Mouse (Mus musculus) splenic B cell, adult 2 months (primary cell): Measurements from ENCODE around the gene Rgsl1.

Experiments
- DNase-seq: peaks from one replicate; pipeline ENCODE4 v3.0.0-alpha.2; 2011; ENCODE audit warnings: low read depth, low spot score
- H3K27me3 ChIP-seq: 2 replicates; pipeline ENCODE4 v1.6.1; 2012; ENCODE audit warnings: mild to moderate bottlenecking, low read length, moderate library complexity, mixed read lengths; ENCODE audit not compliant: control insufficient read depth, poor library complexity, insufficient read depth, severe bottlenecking
- H3K36me3 ChIP-seq: 2 replicates; pipeline ENCODE4 v1.6.1; 2012; ENCODE audit warnings: mild to moderate bottlenecking, low read length, moderate library complexity, mixed read lengths; ENCODE audit not compliant: control insufficient read depth, poor library complexity, insufficient read depth, severe bottlenecking

Gene Rgsl1

DNA sequence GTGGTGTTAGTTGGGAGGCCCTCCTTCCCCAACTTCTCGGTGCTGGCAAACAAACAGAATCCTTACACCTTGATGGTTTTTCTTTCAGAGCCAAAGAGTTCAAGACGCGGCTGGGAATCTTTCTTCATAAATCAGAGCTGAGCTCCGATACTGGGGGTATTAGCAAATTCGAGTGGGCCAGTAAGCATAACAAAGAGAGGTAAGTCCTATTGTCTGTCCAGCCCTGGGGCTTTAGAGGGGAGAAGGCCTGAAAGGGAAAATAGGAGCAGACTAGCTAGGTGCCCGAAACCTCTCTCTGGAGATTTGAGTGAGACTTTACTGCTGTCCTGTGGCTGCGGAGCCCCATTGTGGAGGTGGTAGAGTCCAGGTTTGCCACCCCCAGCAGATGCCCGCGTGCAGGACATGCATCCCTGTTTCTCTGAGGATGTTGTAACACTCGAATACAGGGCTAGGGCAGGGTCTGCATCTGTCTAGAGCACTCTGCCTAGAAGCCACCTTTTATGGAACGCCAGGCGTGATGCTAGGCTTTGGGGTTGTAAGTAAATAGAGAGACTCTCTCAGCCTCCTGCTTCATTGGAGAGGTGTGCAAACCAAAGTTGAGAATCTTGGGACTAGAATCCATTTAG lies 103.1 kb downstream of the Rgsl1 start:
- DNase-seq = no peak
- H3K36me3 ChIP-seq = no peaks in the 10 kb centered on the region

DNA sequence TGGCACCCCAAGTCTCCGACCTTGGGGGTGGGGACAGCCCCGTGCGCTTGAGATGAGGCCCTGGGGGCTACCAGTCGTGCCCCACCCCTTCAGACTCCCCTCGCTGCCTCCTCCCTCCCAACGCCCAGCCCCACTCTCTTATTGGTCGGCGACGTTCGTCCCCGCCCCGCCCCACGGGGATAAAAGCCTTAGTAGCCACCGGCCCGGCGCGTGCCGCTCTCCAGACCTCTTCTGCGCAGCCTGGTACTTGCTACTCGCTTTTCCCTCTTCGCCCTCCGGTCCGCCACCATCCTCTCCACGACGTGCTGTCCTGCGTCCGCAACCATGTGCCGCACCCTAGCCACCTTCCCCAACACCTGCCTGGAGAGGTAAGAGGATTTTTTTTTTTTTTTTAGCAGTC lies 103.8 kb downstream of the Rgsl1 start, which contains the start of gene Rgs16:
Rgs16 (plus strand) TSS at position 205 of the 400 bp plus-strand sequence.
- DNase-seq = peak; percentile 44

More for the DNA sequence above, 103.1 kb downstream of the Rgsl1 start:
- H3K27me3 ChIP-seq = no peaks in the 10 kb centered on the region

DNA sequence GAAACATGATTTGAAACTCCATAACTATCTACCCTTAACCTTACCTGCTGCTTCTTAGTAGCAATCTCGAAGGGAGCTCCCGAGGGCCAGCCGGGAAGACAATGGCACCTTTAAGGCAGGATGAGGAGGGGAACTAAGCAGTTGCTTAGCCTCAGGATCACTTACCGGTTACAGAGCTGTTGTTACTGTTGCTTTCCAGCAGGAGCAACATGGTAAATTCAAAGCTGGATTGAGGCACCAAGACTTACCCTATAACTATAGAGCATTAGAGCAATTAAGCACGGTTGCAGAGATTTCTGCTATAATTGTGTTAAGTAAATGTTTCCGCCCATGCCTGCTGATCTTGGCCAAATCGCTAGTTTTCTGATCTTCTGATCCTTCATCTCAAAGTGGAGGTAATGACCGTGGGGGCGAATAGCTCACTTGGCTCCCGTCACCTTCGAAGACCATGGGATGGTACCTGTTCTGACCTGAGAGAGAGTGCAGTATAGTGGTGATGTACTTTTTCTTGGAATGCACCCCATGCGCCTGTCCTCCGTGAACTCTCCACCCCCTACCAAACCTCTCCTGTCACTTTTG lies 104.4 kb downstream of the Rgsl1 start:
- H3K36me3 ChIP-seq = no peaks in the 10 kb centered on the region
- DNase-seq = no peak
- no peaks in the 10 kb centered on the region for H3K27me3 ChIP-seq

More for the DNA sequence above, 103.8 kb downstream of the Rgsl1 start, which contains the start of gene Rgs16:
- Histone ChIP-seq H3K27me3 (no peaks in the 10 kb centered on the region), H3K36me3 (no peaks in the 10 kb centered on the region)

DNA sequence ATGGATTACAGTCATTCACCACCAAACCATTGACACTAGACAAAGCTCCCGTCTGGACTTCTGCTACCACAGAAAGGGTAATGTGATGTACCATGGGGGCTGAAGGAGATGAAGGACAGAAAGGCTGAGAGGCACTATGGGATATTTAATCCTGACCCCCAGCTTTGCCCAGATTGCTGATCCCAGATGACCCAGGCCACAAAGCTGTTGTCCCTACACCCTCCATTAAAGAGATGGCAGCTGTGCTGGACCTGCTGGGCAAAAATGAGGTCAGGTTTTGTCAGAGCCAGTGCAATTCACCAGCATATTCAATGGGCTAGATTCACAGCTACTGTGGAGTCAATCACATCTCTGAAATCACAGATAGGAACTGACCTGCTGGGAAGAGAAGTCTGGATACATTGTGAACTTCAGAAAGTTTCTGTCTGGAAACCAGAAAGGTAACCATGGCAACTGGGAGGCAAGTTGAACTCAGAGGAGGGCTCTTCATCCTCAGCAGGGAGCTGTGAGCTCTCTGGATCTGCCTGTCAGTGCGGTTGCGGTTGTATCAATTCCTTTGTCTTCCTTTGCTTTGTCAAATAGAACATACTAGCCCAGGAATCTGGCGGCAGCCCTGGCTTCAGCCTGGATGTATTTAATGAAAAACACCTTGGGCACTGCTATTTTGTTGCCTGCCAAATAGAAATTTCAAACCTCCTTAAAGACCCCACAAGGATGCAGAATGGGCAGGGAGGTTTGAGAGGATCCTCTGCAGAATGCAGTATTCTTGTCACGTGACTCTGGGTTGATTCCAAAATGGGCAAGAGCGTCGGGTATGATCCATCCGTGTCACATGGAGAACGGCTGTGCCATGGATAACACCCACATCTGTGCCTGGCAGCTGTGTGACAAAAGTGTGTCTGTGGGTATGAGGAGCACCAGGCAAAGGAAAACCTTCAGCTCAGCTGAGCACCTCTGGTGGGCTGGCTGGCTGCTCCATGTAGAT lies 106.5 kb downstream of the Rgsl1 start:
- Histone ChIP-seq H3K27me3 (no peaks in the 10 kb centered on the region), H3K36me3 (no peaks in the 10 kb centered on the region)
- DNase-seq = no peak

DNA sequence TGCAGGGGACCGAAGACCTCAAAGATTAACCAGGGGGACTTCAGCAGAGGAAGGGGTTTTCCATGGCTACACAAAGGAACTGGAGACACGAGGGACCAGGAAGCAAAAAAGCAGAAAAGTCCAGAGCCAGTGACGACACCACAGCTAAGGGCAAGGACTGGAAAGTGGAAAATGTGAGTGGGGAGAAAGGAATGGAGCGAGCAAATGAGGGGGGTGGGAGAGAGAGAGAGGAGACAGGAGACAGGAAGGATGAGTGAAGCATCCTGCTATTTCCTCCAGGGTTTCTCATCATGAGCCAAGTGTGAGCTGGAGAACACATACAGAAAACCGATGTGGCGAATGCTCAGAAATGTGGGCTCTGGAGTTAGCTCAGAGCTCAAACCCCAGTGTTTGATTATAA lies 107.8 kb downstream of the Rgsl1 start:
- Histone ChIP-seq H3K27me3 (no peaks in the 10 kb centered on the region), H3K36me3 (no peaks in the 10 kb centered on the region)
- DNase-seq = no peak

DNA sequence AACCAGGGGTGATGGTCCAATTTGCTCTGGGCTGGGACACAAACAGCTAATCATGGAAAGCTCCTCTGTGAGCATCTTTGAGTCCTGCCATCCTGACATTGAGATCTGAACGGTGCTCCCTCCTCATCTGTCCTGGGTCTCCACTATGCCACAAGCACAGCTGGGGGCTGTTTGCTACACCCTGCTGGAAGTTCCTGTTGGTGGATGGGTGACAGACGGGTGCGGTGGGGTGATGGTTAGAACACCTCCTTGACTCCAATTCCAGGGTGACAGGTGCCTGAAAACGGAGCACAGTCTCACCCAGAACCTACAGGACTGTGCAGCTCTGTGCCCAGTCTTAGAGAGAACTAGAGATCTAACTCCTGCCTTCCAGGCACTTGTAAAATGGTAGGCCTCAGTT lies 109.1 kb downstream of the Rgsl1 start:
- H3K27me3 ChIP-seq = no peaks in the 10 kb centered on the region
- DNase-seq = no peak

DNA sequence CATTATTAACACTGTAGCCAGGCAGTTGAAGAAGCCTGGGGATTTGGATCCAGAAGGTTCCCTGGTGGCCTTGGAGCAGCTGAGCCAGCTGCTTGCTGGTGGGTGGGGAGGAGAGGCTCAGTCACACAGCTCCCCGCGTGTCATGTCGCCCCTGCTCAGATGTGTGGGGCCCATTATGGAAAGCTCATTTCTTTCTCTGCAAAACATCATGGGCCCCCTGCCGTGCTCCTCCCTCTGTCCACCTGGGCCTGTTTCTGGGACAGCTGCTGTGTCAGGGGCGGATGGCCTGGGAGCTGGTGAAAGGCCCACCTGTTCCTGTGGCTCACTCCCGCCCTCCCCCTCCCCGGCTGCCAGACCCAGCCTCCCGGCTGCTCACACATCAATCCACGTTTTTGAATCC lies 110.8 kb downstream of the Rgsl1 start:
- no peaks in the 10 kb centered on the region for H3K36me3 ChIP-seq
- no peak for DNase-seq
- H3K27me3 ChIP-seq = no peaks in the 10 kb centered on the region

More for the DNA sequence above, 109.1 kb downstream of the Rgsl1 start:
- H3K36me3 ChIP-seq = no peaks in the 10 kb centered on the region

DNA sequence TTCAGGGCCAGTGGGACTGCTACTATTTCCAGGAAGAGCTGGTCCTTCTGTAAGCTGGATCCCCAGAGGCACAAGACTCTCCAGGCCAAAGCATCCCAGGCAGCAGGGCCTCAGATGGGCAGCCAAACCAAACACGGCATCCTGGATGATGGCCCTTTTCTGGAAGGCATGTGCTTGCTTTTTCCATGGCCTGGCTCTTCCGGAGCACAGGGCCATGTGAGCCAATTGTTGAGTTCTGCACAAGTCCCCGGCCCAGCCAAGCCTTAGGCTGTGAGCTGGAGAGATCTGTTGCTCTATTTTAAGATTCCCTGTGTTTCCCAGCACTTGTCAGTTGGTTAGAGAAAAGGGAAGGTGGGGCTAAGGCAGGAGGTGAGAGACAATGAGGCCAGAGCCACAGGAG lies 113.3 kb downstream of the Rgsl1 start:
- no peak for DNase-seq
- Histone ChIP-seq H3K36me3 (no peaks in the 10 kb centered on the region), H3K27me3 (no peaks in the 10 kb centered on the region)

DNA sequence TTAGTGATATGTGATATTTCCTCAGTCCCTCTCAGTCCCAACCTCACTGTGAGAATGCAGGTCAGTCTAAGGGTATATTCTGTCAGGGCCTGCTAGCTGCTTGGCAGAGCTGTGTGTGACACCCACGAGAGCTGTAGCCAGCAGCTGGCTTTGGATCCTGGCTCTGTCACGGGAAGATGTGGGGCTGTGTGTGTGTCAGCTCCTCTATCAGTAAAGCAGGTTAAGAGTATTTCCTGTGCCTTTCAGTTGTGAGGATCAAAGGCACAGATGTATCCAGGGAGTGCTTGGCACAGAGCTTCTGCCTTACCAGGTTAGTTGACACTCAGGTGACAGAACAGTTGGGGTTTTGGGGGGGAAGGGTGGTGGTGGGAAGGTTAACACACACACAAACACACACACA lies 114.1 kb downstream of the Rgsl1 start:
- Histone ChIP-seq H3K36me3 (no peaks in the 10 kb centered on the region), H3K27me3 (no peaks in the 10 kb centered on the region)
- DNase-seq = no peak
